Mouse (Mus musculus) frontal cortex, postnatal 25 days (tissue): ENCODE measurements around the gene Mgat3.

ENCODE experiments used
- DNase-seq, 2 experiments: peaks; one replicate each; pipeline ENCODE4 v3.0.0; 2022; ENCODE audit warnings: low spot score in 2 of 2

The Mgat3 gene

GRCm38 (mm10) chr15:80175756-80176155, 2.2 kb downstream of the Mgat3 start:
- no peak for DNase-seq

DNA sequence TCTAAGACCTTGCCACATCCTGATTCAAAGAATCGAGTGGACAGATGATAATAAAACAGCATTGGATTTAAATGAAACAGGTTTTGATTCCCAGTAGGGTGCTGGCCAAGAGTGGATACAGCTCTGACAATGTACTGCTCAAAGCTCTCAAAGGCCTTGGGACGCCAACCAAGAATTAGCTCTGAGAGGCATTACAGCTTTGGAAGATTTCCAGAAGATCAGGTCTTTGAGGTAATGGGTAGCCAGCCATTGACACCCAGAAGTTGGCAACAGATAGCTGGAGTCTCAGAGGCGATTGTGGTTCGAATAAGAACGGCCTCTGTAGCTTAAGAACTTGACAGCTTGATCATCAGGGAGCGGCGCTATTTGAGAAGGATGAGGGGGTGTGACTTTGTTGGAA, 8.0 kb downstream of the Mgat3 start:
- no peak for DNase-seq

GRCm38 (mm10) chr15:80182072-80182700, 8.7 kb downstream of the Mgat3 start:
- no peak for DNase-seq

DNA sequence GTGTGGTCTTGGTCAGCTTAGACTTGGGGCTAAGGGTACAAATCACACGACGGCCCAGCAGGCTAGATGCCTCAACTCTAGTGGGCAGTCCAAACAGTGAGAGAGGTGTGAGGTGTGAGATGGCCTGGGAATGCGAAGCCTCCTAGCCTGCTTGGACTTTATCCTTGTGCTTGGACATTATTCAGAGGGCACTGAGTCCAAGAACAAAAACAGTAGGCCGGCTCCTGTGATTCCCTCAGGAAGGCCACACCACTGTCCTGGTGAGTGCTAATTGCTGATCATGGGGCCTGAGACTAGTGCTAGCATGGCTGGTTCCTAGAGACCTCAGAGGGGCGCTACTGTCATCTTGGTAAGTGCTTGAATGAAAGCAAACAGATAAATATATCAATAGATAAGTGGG, 15.4 kb downstream of the Mgat3 start:
- DNase-seq, result no peak

- DNase-seq, result no peak
Observed at GRCm38 (mm10) chr15:80190075-80190474, 16.6 kb downstream of the Mgat3 start.

GRCm38 (mm10) chr15:80191585-80192245, 18.2 kb downstream of the Mgat3 start:
- DNase-seq, result no peak

DNA sequence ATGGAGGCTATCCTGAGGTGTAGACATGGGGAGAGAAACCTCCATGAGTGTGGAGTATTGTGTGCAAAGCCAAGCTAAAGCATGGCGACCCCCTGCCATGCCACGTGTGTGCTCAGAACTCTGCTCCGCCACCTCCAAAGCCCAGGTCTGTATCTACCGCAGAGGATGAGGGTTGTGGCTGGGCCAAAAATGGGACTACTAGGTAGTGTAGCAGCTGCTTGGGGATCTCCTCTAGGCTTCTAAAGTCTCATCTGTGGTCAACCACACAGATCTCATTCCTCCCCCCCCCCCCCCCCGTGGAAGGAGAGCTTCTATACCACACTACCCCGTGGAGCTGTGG, 18.7 kb downstream of the Mgat3 start:
- DNase-seq, result no peak

DNA sequence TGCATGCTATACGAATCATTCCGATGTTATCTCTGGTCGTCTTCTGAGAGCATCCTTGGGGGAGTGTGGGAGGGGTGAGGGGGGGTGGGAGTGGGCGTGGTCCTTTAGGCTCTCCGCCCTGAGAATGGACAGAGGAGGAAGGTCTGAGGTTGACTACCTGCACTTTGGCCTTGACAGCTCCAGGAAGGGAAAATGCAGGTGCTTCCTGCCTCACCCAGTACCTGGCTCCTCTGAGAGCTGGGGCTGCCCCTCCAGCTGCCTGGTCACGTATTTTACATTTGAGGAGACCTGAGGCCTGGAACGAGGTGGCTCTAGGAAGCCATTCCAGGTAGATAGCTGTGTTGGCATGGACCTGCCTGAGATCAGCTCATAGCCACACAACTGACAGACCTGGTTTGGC, 19.3 kb downstream of the Mgat3 start:
- DNase-seq, result no peak

GRCm38 (mm10) chr15:80199556-80199955, 26.0 kb downstream of the Mgat3 start:
- no peak for DNase-seq

GRCm38 (mm10) chr15:80202111-80202775, 28.7 kb downstream of the Mgat3 start:
- no peak for DNase-seq

DNA sequence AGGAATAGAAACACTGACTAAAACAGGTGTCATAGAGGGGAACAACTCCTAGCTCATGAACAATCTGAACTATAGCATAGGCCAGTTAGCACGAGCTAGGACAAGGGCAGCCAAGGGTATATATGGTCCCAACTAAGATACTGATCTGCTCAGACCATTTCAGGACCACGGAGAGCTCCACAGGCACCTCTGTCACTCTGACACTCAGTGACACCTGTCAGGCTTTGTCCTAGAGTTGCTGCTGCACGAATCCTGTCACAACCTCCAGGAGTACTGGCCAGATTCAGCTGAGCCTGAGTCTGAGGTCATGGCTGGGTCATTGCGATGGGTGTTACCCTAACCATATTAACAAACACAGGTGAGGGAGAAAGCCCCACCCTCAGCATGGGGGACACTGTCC, 29.9 kb downstream of the Mgat3 start:
- DNase-seq, result no peak

DNA sequence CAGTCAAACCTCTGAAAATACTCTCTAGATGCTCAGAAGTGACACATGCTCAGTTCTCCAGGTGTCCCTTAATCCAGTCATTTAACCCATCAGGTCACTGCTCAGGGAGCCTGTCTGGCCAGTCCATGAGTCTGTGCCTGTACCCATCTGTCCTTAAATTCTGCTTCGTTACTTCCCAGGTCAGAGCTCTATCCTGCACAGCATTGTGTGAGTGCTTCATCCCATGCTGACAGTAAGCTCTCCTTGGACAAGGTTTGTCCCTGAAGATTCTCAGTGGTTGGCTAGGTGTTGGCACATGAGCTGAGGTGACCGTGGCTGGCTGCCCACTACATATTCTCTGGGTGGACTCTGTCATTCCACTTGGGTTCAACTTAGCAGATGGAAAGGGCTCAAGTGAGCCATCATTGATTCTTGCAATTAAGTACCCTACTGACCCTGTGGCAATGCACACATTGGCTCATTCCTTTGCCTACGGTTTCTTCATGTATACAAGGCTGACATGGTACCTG, 32.6 kb downstream of the Mgat3 start:
- no peak for DNase-seq

DNA sequence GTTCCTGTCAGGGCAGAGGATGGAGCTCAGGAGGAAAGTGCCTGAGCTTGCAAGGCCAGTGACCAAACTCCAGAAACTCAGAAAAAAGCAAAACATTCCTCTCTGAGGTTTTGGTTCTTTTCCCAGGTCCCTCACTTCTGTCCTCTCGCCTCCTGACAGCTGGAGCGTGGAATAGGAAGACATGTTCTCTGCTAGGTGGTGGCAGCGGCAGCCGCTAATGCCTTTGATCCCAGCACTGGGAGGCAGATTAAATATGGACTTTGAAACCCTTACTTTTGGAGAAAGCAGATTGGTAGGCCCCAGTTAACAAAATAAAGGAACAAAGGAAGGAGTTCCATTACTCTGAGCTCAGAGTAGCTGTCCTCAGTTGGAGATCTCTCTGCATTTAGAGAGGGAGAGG, 34.9 kb downstream of the Mgat3 start:
- DNase-seq, result no peak

GRCm38 (mm10) chr15:80213688-80214087, 40.2 kb downstream of the Mgat3 start:
- no peak for DNase-seq

- DNase-seq, result no peak
Observed at GRCm38 (mm10) chr15:80215716-80216479, 42.4 kb downstream of the Mgat3 start.

DNA sequence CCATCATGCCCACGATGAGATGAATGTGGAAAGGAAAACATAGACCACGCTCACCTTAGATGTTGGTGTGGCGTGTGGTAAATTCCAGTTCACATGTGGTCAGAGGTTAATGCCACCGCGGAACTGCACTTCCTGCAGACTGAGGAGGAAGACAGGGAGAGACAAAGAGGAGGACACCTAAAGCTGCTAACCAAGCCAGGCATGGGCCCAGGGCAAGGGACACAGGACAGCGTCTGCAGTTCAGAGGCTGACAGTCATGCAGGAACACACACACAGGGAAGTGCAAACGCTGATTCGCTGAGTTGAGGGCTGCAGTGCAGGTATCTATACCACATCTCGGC, 42.9 kb downstream of the Mgat3 start:
- DNase-seq, result no peak

GRCm38 (mm10) chr15:80217476-80217875, 44.0 kb downstream of the Mgat3 start:
- no peak for DNase-seq

DNA sequence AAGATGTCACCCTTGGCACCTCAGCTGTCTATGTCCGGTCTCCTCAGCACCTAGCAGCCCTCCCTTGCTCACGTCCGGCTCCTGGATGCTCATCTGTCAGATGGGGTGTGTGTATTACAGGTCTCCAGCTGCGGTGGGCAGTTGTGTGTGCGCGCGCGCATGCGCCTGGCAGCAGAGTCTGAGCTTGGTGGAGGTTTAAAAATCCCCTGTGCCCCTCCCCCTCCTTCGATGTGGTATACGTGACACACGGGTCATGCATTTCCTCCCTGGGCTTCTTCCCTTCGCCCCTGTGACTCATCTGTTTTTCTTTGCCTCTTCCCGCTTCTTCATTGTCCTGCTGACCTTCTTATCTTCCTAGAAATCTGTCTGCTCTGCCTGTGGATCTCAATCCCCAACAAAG, 45.7 kb downstream of the Mgat3 start:
- DNase-seq, result no peak

GRCm38 (mm10) chr15:80219705-80220657, 46.5 kb downstream of the Mgat3 start:
- DNase-seq, result no peak

DNA sequence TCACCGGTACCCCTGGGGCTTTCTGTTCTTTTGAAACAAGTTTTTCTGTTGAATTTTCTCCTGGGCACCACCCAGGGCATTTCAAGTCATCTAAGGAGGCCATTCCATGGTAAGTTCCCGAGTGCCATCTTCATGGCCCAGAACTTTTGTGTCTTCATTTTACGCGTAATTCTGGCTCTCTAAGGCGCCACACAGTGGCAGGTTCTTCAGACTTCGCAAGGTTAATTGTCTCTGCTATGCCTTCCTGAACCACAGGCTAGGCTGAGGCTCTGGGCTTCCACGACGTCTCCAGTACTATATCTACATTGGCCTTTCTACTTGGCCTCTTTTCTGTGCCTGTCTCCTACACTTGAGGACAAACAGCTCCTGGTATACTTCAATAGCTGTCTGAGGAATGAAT, 47.5 kb downstream of the Mgat3 start:
- no peak for DNase-seq

GRCm38 (mm10) chr15:80223751-80224150, 50.2 kb downstream of the Mgat3 start:
- DNase-seq, result no peak
